Mouse (Mus musculus) stomach, postnatal 0 days (tissue): Measurements from ENCODE around the gene Pcsk2.

ENCODE experiments used
- CTCF ChIP-seq: IDR thresholded peaks from 2 replicates; pipeline ENCODE4 v1.5.1; 2016; ENCODE audit warnings: antibody characterized with exemption, low read depth, mild to moderate bottlenecking, moderate library complexity
- EP300 ChIP-seq: optimal IDR thresholded peaks from 2 replicates; pipeline ENCODE3; 2016; ENCODE audit warnings: antibody characterized with exemption

DNA sequence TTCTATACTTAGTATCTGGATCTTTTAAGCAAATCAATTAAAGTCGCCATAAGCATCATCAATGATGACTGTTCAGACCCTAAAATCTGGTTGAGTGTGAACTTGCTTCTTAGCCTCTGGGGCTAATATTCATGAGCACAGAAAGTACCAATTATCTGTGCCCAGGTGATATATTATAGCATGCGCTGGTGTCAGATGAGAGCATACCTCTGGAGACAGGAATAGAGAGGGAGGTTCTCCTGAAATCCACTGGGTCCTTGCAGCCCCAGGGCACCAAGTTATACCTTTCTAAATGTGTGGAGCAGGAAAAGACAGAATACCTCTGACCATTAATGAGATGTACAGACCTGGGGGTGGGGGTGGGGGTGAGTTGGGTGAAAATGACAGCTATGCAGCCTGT lies 234.4 kb downstream of the Pcsk2 start:
- no peak for TF ChIP-seq CTCF
- TF ChIP-seq EP300, result no peak
